8 mouse cellular contexts compared by ENCODE assay signal in the genomic region with DNA sequence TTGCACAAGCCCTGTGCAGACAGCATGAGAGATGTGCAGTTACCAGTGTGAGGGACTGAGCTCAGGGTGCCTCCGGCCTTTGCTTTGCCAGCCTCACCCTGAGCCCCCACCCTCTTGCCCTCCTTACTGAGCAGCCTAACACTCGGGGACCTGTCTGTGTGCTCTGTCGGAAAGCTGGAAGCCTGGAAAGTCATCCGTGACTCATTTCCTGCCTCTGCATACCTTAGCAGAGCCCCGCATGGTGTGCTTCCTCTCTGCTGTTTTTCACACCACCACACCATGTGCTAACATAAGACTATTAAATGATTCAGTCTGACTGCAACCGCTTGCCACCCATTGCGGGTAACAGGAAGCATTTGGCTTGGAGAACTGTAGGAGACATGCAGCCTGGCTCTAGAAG.
DNase-seq lines count a peak whose midpoint lies in the region; ATAC-seq lines count a peak whose summit lies in the region.
"Had no signal": no experiment of that assay in that cellular context is flagged by ENCODE, and none has a peak within 500 bp of the region (broad histone marks: within the 10 kb centered on the region; RNA-seq: fewer than 3 reads in every experiment).

No protein-coding gene starts in this region.

- WGBS in limb, embryonic 11.5 days, result 29% methylated on average over 7 of the region's 7 CpGs

- no peaks in the 10 kb centered on the region for H3K27me3 ChIP-seq in limb, embryonic 11.5 days (ENCODE audit: control insufficient read depth, insufficient read depth, low read length)

- no peak overlapping the region for H3K4me2 ChIP-seq in limb, embryonic 11.5 days (ENCODE audit: low read depth, severe bottlenecking)
- H3K4me2 ChIP-seq: neural tube, embryonic 12.5 days had no signal

- H3K36me3 ChIP-seq in limb, embryonic 11.5 days (ENCODE audit: control insufficient read depth, insufficient read depth, low read length), result no peaks in the 10 kb centered on the region
- H3K36me3 ChIP-seq: neural tube, embryonic 12.5 days had no signal

- peak; percentile 74 for ATAC-seq in CD4-positive, CD25-positive, alpha-beta regulatory T cell, adult 4 months
- ATAC-seq in common myeloid progenitor, adult 5-6 weeks (replicated peaks; ENCODE audit: low read depth, poor library complexity, severe bottlenecking), result peak; percentile 79
- no peak for ATAC-seq in limb, embryonic 11.5 days (ENCODE audit: insufficient number of reproducible peaks, low FRiP score, low TSS enrichment, low read depth)

- no peak overlapping the region for H3K4me3 ChIP-seq in limb, embryonic 11.5 days (ENCODE audit: low read depth, low read length)
- H3K4me3 ChIP-seq: neural tube, embryonic 12.5 days had no signal

- peaks cover 14% of the 10 kb centered on the region for H3K4me1 ChIP-seq in limb, embryonic 11.5 days (ENCODE audit: control insufficient read depth, insufficient read depth, low read length)

- DNase-seq in kidney, postnatal 14 days, result peak; percentile 7
- no peak for DNase-seq in kidney, adult 11 months
- DNase-seq in limb, embryonic 11.5 days (ENCODE audit: low spot score), result no peak
- DNase-seq in cerebellum, adult 11 months, result no peak
- DNase-seq in adrenal gland, postnatal 10 days, result no peak

- no peaks in the 10 kb centered on the region for H3K9me3 ChIP-seq in limb, embryonic 11.5 days (ENCODE audit: control insufficient read depth, low read length)
- H3K9me3 ChIP-seq: neural tube, embryonic 12.5 days had no signal

- peak overlapping the region; percentile 56 for H3K27ac ChIP-seq in limb, embryonic 11.5 days (replicated peaks; ENCODE audit: low read depth, low read length)
- H3K27ac ChIP-seq: neural tube, embryonic 12.5 days had no signal

- no peak overlapping the region for H3K9ac ChIP-seq in limb, embryonic 11.5 days (ENCODE audit: low read length)
- H3K9ac ChIP-seq: neural tube, embryonic 12.5 days had no signal
